Mouse (Mus musculus): ENCODE data around the gene Tcn2.

- TF ChIP-seq CTCF (IDR thresholded peaks at IDR 0.05; ENCODE audit: low read depth, low read length) (no peak), POLR2A (IDR thresholded peaks at IDR 0.05; ENCODE audit: borderline replicate concordance, low read depth, low read length) (no peak)
Observed at GRCm38 (mm10) chr11:3933756-3934285, 1.9 kb upstream of the Tcn2 start.

All from bone marrow macrophage, adult 2 months (primary cell).